Mouse (Mus musculus): ENCODE data around the gene Fgfr2. TPM values are rescaled to one million over a fixed set of nuclear protein-coding genes. Genes with fewer than 3 reads are reported as not detected.

The Fgfr2 gene
- polyA plus RNA-seq, 1 experiment from 2014 or later: 106 TPM

GRCm38 (mm10) chr7:133039556-133040255, 83.4 kb downstream of the Fgfr2 start:
- Histone ChIP-seq H3K36me3 (ENCODE audit: control insufficient read depth, insufficient read depth, low read length) (no peaks in the 10 kb centered on the region), H3K4me2 (ENCODE audit: low read depth, low read length) (no peak overlapping the region), H3K27ac (replicated peaks; ENCODE audit: low read depth, low read length) (no peak overlapping the region), H3K9me3 (ENCODE audit: control insufficient read depth, low read length) (no peaks in the 10 kb centered on the region), H3K4me1 (ENCODE audit: control insufficient read depth, insufficient read depth, low read length) (peaks cover 47% of the 10 kb centered on the region), H3K27me3 (replicated peaks; ENCODE audit: control insufficient read depth, insufficient read depth, low read length) (no peaks in the 10 kb centered on the region), H3K9ac (ENCODE audit: low read depth, low read length) (0 out of 2 replicates have a peak overlapping the region, but pooled peaks have one; percentile 8), H3K4me3 (ENCODE audit: low read depth, low read length) (no peak overlapping the region)
- no peak for ATAC-seq (ENCODE audit: low read depth)
- DNase-seq (ENCODE audit: low spot score): no peak
- 59% methylated on average over 3 of the region's 3 CpGs for WGBS

GRCm38 (mm10) chr7:133037618-133038017, 85.5 kb downstream of the Fgfr2 start:
- Histone ChIP-seq H3K4me2 (ENCODE audit: low read depth, low read length) (no peak overlapping the region), H3K4me1 (ENCODE audit: control insufficient read depth, insufficient read depth, low read length) (peaks cover 51% of the 10 kb centered on the region), H3K27ac (replicated peaks; ENCODE audit: low read depth, low read length) (peak overlapping the region; percentile 28), H3K36me3 (ENCODE audit: control insufficient read depth, insufficient read depth, low read length) (no peaks in the 10 kb centered on the region), H3K9me3 (ENCODE audit: control insufficient read depth, low read length) (no peaks in the 10 kb centered on the region), H3K4me3 (ENCODE audit: low read depth, low read length) (no peak overlapping the region), H3K27me3 (replicated peaks; ENCODE audit: control insufficient read depth, insufficient read depth, low read length) (no peaks in the 10 kb centered on the region), H3K9ac (ENCODE audit: low read depth, low read length) (no peak overlapping the region)
- 13% methylated on average over 4 of the region's 4 CpGs for WGBS
- DNase-seq (ENCODE audit: low spot score): no peak
- ATAC-seq (ENCODE audit: low read depth): no peak

- H3K4me2 ChIP-seq (ENCODE audit: low read depth, low read length): no peak overlapping the region
- peaks cover 47% of the 10 kb centered on the region for H3K4me1 ChIP-seq (ENCODE audit: control insufficient read depth, insufficient read depth, low read length)
- no peak overlapping the region for H3K4me3 ChIP-seq (ENCODE audit: low read depth, low read length)
- ATAC-seq (ENCODE audit: low read depth) (no peak), DNase-seq (ENCODE audit: low spot score) (no peak)
- H3K9ac ChIP-seq (ENCODE audit: low read depth, low read length): no peak overlapping the region
- no peaks in the 10 kb centered on the region for H3K36me3 ChIP-seq (ENCODE audit: control insufficient read depth, insufficient read depth, low read length)
- peak overlapping the region; percentile 28; the same call in 1 of the 2 replicates for H3K27ac ChIP-seq (replicated peaks; ENCODE audit: low read depth, low read length)
- H3K27me3 ChIP-seq (replicated peaks; ENCODE audit: control insufficient read depth, insufficient read depth, low read length): no peaks in the 10 kb centered on the region
- 20% methylated on average over 5 of the region's 5 CpGs for WGBS
- no peaks in the 10 kb centered on the region for H3K9me3 ChIP-seq (ENCODE audit: control insufficient read depth, low read length)
Observed at GRCm38 (mm10) chr7:133037217-133037616, 85.9 kb downstream of the Fgfr2 start.

- H3K4me3 ChIP-seq (ENCODE audit: low read depth, low read length): no peak overlapping the region
- H3K36me3 ChIP-seq (ENCODE audit: control insufficient read depth, insufficient read depth, low read length): no peaks in the 10 kb centered on the region
- H3K9ac ChIP-seq (ENCODE audit: low read depth, low read length): no peak overlapping the region
- H3K4me1 ChIP-seq (ENCODE audit: control insufficient read depth, insufficient read depth, low read length): peaks cover 39% of the 10 kb centered on the region
- no peak overlapping the region for H3K27ac ChIP-seq (replicated peaks; ENCODE audit: low read depth, low read length)
- no peaks in the 10 kb centered on the region for H3K9me3 ChIP-seq (ENCODE audit: control insufficient read depth, low read length)
- H3K4me2 ChIP-seq (ENCODE audit: low read depth, low read length): no peak overlapping the region
- ATAC-seq (ENCODE audit: low read depth) (no peak), DNase-seq (ENCODE audit: low spot score) (no peak)
- no peaks in the 10 kb centered on the region for H3K27me3 ChIP-seq (replicated peaks; ENCODE audit: control insufficient read depth, insufficient read depth, low read length)
Observed at GRCm38 (mm10) chr7:133035901-133036300, 87.2 kb downstream of the Fgfr2 start.

- Histone ChIP-seq H3K4me1 (ENCODE audit: control insufficient read depth, insufficient read depth, low read length) (peaks cover 20% of the 10 kb centered on the region), H3K27ac (replicated peaks; ENCODE audit: low read depth, low read length) (no peak overlapping the region), H3K9me3 (ENCODE audit: control insufficient read depth, low read length) (no peaks in the 10 kb centered on the region), H3K27me3 (replicated peaks; ENCODE audit: control insufficient read depth, insufficient read depth, low read length) (no peaks in the 10 kb centered on the region), H3K36me3 (ENCODE audit: control insufficient read depth, insufficient read depth, low read length) (no peaks in the 10 kb centered on the region), H3K9ac (ENCODE audit: low read depth, low read length) (no peak overlapping the region; the same call in 1 of the 2 replicates), H3K4me3 (ENCODE audit: low read depth, low read length) (no peak overlapping the region), H3K4me2 (ENCODE audit: low read depth, low read length) (no peak overlapping the region)
- DNase-seq (ENCODE audit: low spot score) (peak; percentile 86), ATAC-seq (ENCODE audit: low read depth) (peak; percentile 67)
- WGBS: 40% methylated on average over 9 of the region's 9 CpGs
Observed at GRCm38 (mm10) chr7:133032589-133033203, 90.5 kb downstream of the Fgfr2 start.

- WGBS: 76% methylated on average over 8 of the region's 8 CpGs
- Histone ChIP-seq H3K36me3 (ENCODE audit: control insufficient read depth, insufficient read depth, low read length) (no peaks in the 10 kb centered on the region), H3K9ac (ENCODE audit: low read depth, low read length) (no peak overlapping the region), H3K9me3 (ENCODE audit: control insufficient read depth, low read length) (no peaks in the 10 kb centered on the region), H3K4me1 (ENCODE audit: control insufficient read depth, insufficient read depth, low read length) (peaks cover 29% of the 10 kb centered on the region), H3K27me3 (replicated peaks; ENCODE audit: control insufficient read depth, insufficient read depth, low read length) (no peaks in the 10 kb centered on the region), H3K4me3 (ENCODE audit: low read depth, low read length) (no peak overlapping the region), H3K4me2 (ENCODE audit: low read depth, low read length) (no peak overlapping the region), H3K27ac (replicated peaks; ENCODE audit: low read depth, low read length) (no peak overlapping the region)
- ATAC-seq (ENCODE audit: low read depth) (no peak), DNase-seq (ENCODE audit: low spot score) (no peak)
Observed at GRCm38 (mm10) chr7:133029496-133030047, 93.6 kb downstream of the Fgfr2 start.

- ATAC-seq (ENCODE audit: low read depth) (no peak), DNase-seq (ENCODE audit: low spot score) (no peak)
- no peak overlapping the region for H3K27ac ChIP-seq (replicated peaks; ENCODE audit: low read depth, low read length)
- H3K36me3 ChIP-seq (ENCODE audit: control insufficient read depth, insufficient read depth, low read length): no peaks in the 10 kb centered on the region
- peaks cover 31% of the 10 kb centered on the region for H3K4me1 ChIP-seq (ENCODE audit: control insufficient read depth, insufficient read depth, low read length)
- no peak overlapping the region for H3K4me2 ChIP-seq (ENCODE audit: low read depth, low read length)
- 84% methylated on average over 8 of the region's 8 CpGs for WGBS
- H3K4me3 ChIP-seq (ENCODE audit: low read depth, low read length): no peak overlapping the region
- no peaks in the 10 kb centered on the region for H3K27me3 ChIP-seq (replicated peaks; ENCODE audit: control insufficient read depth, insufficient read depth, low read length)
- H3K9me3 ChIP-seq (ENCODE audit: control insufficient read depth, low read length): no peaks in the 10 kb centered on the region
- H3K9ac ChIP-seq (ENCODE audit: low read depth, low read length): no peak overlapping the region
Observed at GRCm38 (mm10) chr7:133029004-133029403, 94.1 kb downstream of the Fgfr2 start.

GRCm38 (mm10) chr7:133027930-133028329, 95.2 kb downstream of the Fgfr2 start:
- Histone ChIP-seq H3K27me3 (replicated peaks; ENCODE audit: control insufficient read depth, insufficient read depth, low read length) (no peaks in the 10 kb centered on the region), H3K27ac (replicated peaks; ENCODE audit: low read depth, low read length) (no peak overlapping the region), H3K4me1 (ENCODE audit: control insufficient read depth, insufficient read depth, low read length) (peaks cover 35% of the 10 kb centered on the region), H3K9me3 (ENCODE audit: control insufficient read depth, low read length) (no peaks in the 10 kb centered on the region), H3K4me3 (ENCODE audit: low read depth, low read length) (no peak overlapping the region), H3K36me3 (ENCODE audit: control insufficient read depth, insufficient read depth, low read length) (no peaks in the 10 kb centered on the region), H3K4me2 (ENCODE audit: low read depth, low read length) (no peak overlapping the region), H3K9ac (ENCODE audit: low read depth, low read length) (no peak overlapping the region)
- ATAC-seq (ENCODE audit: low read depth): no peak
- WGBS: 85% methylated on average over 4 of the region's 4 CpGs
- DNase-seq (ENCODE audit: low spot score): no peak
